Mouse (Mus musculus) spleen, adult 18-20 months (tissue): ENCODE measurements around the gene Armc7.

Experiments
- DNase-seq, 2 experiments: peaks; one replicate each; pipeline ENCODE4 v3.0.0; 2022; ENCODE audit warnings: mixed read lengths in 2 of 2

Gene Armc7

GRCm38 (mm10) chr11:115534759-115535371, 59.4 kb downstream of the Armc7 start:
- no peak for DNase-seq

GRCm38 (mm10) chr11:115535401-115536037, 60.1 kb downstream of the Armc7 start:
- DNase-seq, result peak; percentile 60 to 66

- peak; percentile 99 for DNase-seq
These were observed 60.7 kb downstream of the Armc7 start, which contains the start of gene Sumo2 for GRCm38 (mm10) chr11:115536038-115536681. Sumo2 (minus strand) TSS chr11:115536276.

- no peak for DNase-seq
These were observed 61.5 kb downstream of the Armc7 start for GRCm38 (mm10) chr11:115536856-115537568.

GRCm38 (mm10) chr11:115538045-115538444, 62.6 kb downstream of the Armc7 start:
- DNase-seq, result no peak
